Mouse (Mus musculus) heart, adult 2 months (tissue): Measurements from ENCODE around the gene Caskin1. TPM values are rescaled to one million over a fixed set of nuclear protein-coding genes. Genes with fewer than 3 reads are reported as not detected.

Experiments
- DNase-seq, 2 experiments: peaks; one replicate each; pipeline ENCODE4 v3.0.0; 2021
- H3K27ac ChIP-seq: fragments of 200-600 bp; 2 replicates; pipeline ENCODE4 v1.8.1; 2022
- H3K27me3 ChIP-seq: fragments of 200-500 bp; 2 replicates; pipeline ENCODE4 v1.6.1; 2012; ENCODE audit warnings: mild to moderate bottlenecking, low read length, inconsistent platforms, mixed read lengths; ENCODE audit not compliant: control insufficient read depth, insufficient read depth
- H3K36me3 ChIP-seq: fragments of 200-500 bp; 2 replicates; pipeline ENCODE4 v1.6.1; 2012; ENCODE audit warnings: low read length, inconsistent platforms; ENCODE audit not compliant: control insufficient read depth, insufficient read depth
- H3K4me1 ChIP-seq: fragments of 200-500 bp; 2 replicates; pipeline ENCODE4 v1.6.1; 2011; ENCODE audit warnings: low read length; ENCODE audit not compliant: control insufficient read depth, insufficient read depth
- H3K4me3 ChIP-seq: fragments of 200-600 bp; 2 replicates; pipeline ENCODE4 v1.8.1; 2022
- H3K79me2 ChIP-seq: fragments of 200-500 bp; replicated peaks from 2 replicates; pipeline ENCODE4 v1.6.1; 2012; ENCODE audit warnings: mild to moderate bottlenecking, inconsistent platforms, low read length, moderate library complexity, mixed read lengths; ENCODE audit not compliant: control insufficient read depth, insufficient read depth
- H3K9ac ChIP-seq: fragments of 200-500 bp; 2 replicates; pipeline ENCODE4 v1.6.1; 2012; ENCODE audit warnings: low read depth, mild to moderate bottlenecking, control low read depth, inconsistent platforms, low read length, mixed read lengths
- CTCF ChIP-seq: fragments of 200-600 bp; IDR thresholded peaks from 2 replicates; pipeline ENCODE4 v1.8.1; 2022; ENCODE audit warnings: antibody characterized with exemption, mild to moderate bottlenecking, moderate library complexity
- EP300 ChIP-seq: fragments of 200-500 bp; IDR thresholded peaks from 2 replicates; pipeline ENCODE4 v1.6.1; 2011; ENCODE audit warnings: low read depth, low read length, control low read depth; ENCODE audit not compliant: insufficient read depth
- POLR2A ChIP-seq: fragments of 200-500 bp; IDR thresholded peaks from 2 replicates; pipeline ENCODE4 v1.6.1; 2011; ENCODE audit warnings: mild to moderate bottlenecking, low read depth, low read length, control low read depth; ENCODE audit not compliant: insufficient read depth
- WGBS: fragments of 180-500 bp; shearing (Covaris S2); methylation state at CpG from one replicate; pipeline ENCODE4 v1.1.7; 2018; 5-methylcytosine and 5-hydroxymethylcytosine counted together
- intact Hi-C: fragments of 180-260 bp; cut with DNase I; formaldehyde crosslinking; loops from one replicate; pipeline ENCODE4 v1.15.1; 2025
- polyA plus RNA-seq: library from polyadenylated mRNA; depleted of rRNA; stranded (reverse); fragments of >200 nt; gene quantifications from 2 replicates; pipeline ENCODE4 v1.2.3, GENCODE M21; 2012
- total RNA-seq, 2 experiments: library from RNA; stranded (reverse); gene quantifications; 2 replicates each; pipeline ENCODE4 v1.2.3; 2021

The Caskin1 gene
- total and polyA plus RNA-seq, 3 experiments: 0.16 to 0.55 (median 0.45) TPM

GRCm38 (mm10) chr17:24513609-24514008 lies 25.2 kb downstream of the Caskin1 start:
- Histone ChIP-seq H3K79me2 (no peaks in the 10 kb centered on the region), H3K4me1 (no peaks in the 10 kb centered on the region; the same call in 1 of the 2 replicates), H3K36me3 (no peaks in the 10 kb centered on the region), H3K27me3 (no peaks in the 10 kb centered on the region), H3K9ac (no peak overlapping the region), H3K4me3 (peak overlapping the region; percentile 41; the same call in 1 of the 2 replicates), H3K27ac (peak overlapping the region; percentile 82)
- DNase-seq: peak; percentile 49 to 65
- intact Hi-C loops: loop anchor here (2.0 to 5.0 kb wide), 2 partner anchors 19 to 36 kb away; partner anchors contain the start of gene Mlst8
- 47% methylated on average over 5 of the region's 5 CpGs for WGBS
- TF ChIP-seq EP300: 0 out of 2 replicates have a peak, but pooled peaks have one; percentile 60
- peak; percentile 87 for TF ChIP-seq CTCF
- no peak for TF ChIP-seq POLR2A

- H3K4me1 ChIP-seq: no peaks in the 10 kb centered on the region; the same call in 1 of the 2 replicates
- TF ChIP-seq POLR2A (peak; percentile 67), EP300 (0 out of 2 replicates have a peak, but pooled peaks have one; percentile 41), CTCF (no peak)
- H3K27ac ChIP-seq: peak overlapping the region; percentile 82
- no peaks in the 10 kb centered on the region for H3K36me3 ChIP-seq
- H3K9ac ChIP-seq: peak overlapping the region; percentile 38
- peak overlapping the region; percentile 41 for H3K4me3 ChIP-seq
- DNase-seq: peak in 1 of 2 experiments; percentile 48
- no peaks in the 10 kb centered on the region for H3K79me2 ChIP-seq
- no peaks in the 10 kb centered on the region for H3K27me3 ChIP-seq
- intact Hi-C loops: loop anchor here (5.0 kb wide), 1 partner anchor 37 kb away; the partner anchor contains the start of gene Mlst8
- 59% methylated on average over 24 of the region's 24 CpGs for WGBS
Measured at GRCm38 (mm10) chr17:24514270-24515257, 26.2 kb downstream of the Caskin1 start.

GRCm38 (mm10) chr17:24520450-24520849 lies 32.0 kb downstream of the Caskin1 start:
- WGBS: 74% methylated on average over 4 of the region's 4 CpGs
- Histone ChIP-seq H3K79me2 (no peaks in the 10 kb centered on the region; the same call in 1 of the 2 replicates), H3K27me3 (no peaks in the 10 kb centered on the region), H3K9ac (no peak overlapping the region), H3K4me3 (no peak overlapping the region), H3K4me1 (peaks cover 4% of the 10 kb centered on the region), H3K27ac (no peak overlapping the region), H3K36me3 (no peaks in the 10 kb centered on the region)
- TF ChIP-seq CTCF: no peak
- TF ChIP-seq POLR2A: no peak
- TF ChIP-seq EP300: no peak
- intact Hi-C loops: no loop called here
- DNase-seq: no peak

GRCm38 (mm10) chr17:24524734-24525133 lies 36.3 kb downstream of the Caskin1 start:
- WGBS: 46% methylated on average over 2 of the region's 2 CpGs
- intact Hi-C loops: loop anchor here (5.0 kb wide), 2 partner anchors 47 to 128 kb away; partner anchors contain the start of genes Mlst8 and Slc9a3r2
- Histone ChIP-seq H3K27me3 (no peaks in the 10 kb centered on the region), H3K27ac (no peak overlapping the region), H3K4me1 (peaks cover 14% of the 10 kb centered on the region), H3K79me2 (peaks cover 5% of the 10 kb centered on the region), H3K9ac (no peak overlapping the region), H3K36me3 (no peaks in the 10 kb centered on the region; the same call in 1 of the 2 replicates), H3K4me3 (no peak overlapping the region)
- DNase-seq: no peak
- TF ChIP-seq CTCF: no peak

- Histone ChIP-seq H3K27ac (peak overlapping the region; percentile 79), H3K27me3 (no peaks in the 10 kb centered on the region), H3K4me1 (peaks cover 16% of the 10 kb centered on the region), H3K4me3 (peak overlapping the region; percentile 87), H3K79me2 (peaks cover 5% of the 10 kb centered on the region), H3K9ac (peak overlapping the region; percentile 96), H3K36me3 (no peaks in the 10 kb centered on the region; the same call in 1 of the 2 replicates)
- TF ChIP-seq EP300 (no peak), POLR2A (no peak), CTCF (no peak)
- WGBS: under 1% methylated on average over 19 of the region's 19 CpGs
- no peak for DNase-seq
- intact Hi-C loops: loop anchor here (5.0 kb wide), 2 partner anchors 50 to 125 kb away; partner anchors contain the start of genes Mlst8 and Slc9a3r2
Measured at GRCm38 (mm10) chr17:24527315-24527714, 38.9 kb downstream of the Caskin1 start.
